Mouse (Mus musculus) testis, adult 2 months (tissue): ENCODE data around the gene Cyp39a1. TPM values are rescaled to one million over a fixed set of nuclear protein-coding genes. Genes with fewer than 3 reads are reported as not detected.

ENCODE experiments used
- H3K27ac ChIP-seq: fragments of 200-500 bp; 2 replicates; pipeline ENCODE4 v1.5.1; 2012; ENCODE audit warnings: low read depth, low read length; ENCODE audit not compliant: control insufficient read depth, insufficient read depth
- H3K27me3 ChIP-seq: fragments of 200-500 bp; 2 replicates; pipeline ENCODE4 v1.6.1; 2012; ENCODE audit warnings: mild to moderate bottlenecking, low read length, moderate library complexity; ENCODE audit not compliant: control insufficient read depth, insufficient read depth
- H3K36me3 ChIP-seq: fragments of 200-500 bp; 2 replicates; pipeline ENCODE4 v1.6.1; 2012; ENCODE audit warnings: mild to moderate bottlenecking, low read length; ENCODE audit not compliant: control insufficient read depth, insufficient read depth
- H3K4me1 ChIP-seq: fragments of 200-500 bp; 2 replicates; pipeline ENCODE4 v1.6.1; 2012; ENCODE audit warnings: low read length; ENCODE audit not compliant: control insufficient read depth, insufficient read depth
- H3K4me3 ChIP-seq: fragments of 200-500 bp; 2 replicates; pipeline ENCODE4 v1.5.1; 2012; ENCODE audit warnings: low read depth, mild to moderate bottlenecking, low read length, moderate library complexity, mixed read lengths; ENCODE audit not compliant: control insufficient read depth
- CTCF ChIP-seq: fragments of 200-500 bp; IDR thresholded peaks from 2 replicates; pipeline ENCODE4 v1.5.1; 2012; ENCODE audit warnings: low read depth, mild to moderate bottlenecking, inconsistent platforms, low read length, moderate library complexity; ENCODE audit not compliant: control insufficient read depth, insufficient read depth, insufficient replicate concordance
- POLR2A ChIP-seq: fragments of 200-500 bp; IDR thresholded peaks from 2 replicates; pipeline ENCODE4 v1.6.1; 2012; ENCODE audit warnings: low read depth, mild to moderate bottlenecking, inconsistent platforms, low read length, moderate library complexity; ENCODE audit not compliant: control insufficient read depth
- polyA plus RNA-seq: library from polyadenylated mRNA; depleted of rRNA; stranded (reverse); fragments of >200 nt; gene quantifications from 2 replicates; pipeline ENCODE4 v1.2.3, GENCODE M21; 2012

Cyp39a1 gene
- polyA plus RNA-seq, 1 experiment: 2.8 TPM

GRCm38 (mm10) chr17:43684086-43684485 lies 16.9 kb downstream of the Cyp39a1 start:
- Histone ChIP-seq H3K27me3 (no peaks in the 10 kb centered on the region), H3K36me3 (no peaks in the 10 kb centered on the region)

GRCm38 (mm10) chr17:43684638-43685037 lies 17.4 kb downstream of the Cyp39a1 start:
- H3K27ac ChIP-seq: no peak overlapping the region
- no peak for TF ChIP-seq CTCF
- no peak for TF ChIP-seq POLR2A
- H3K4me1 ChIP-seq: no peaks in the 10 kb centered on the region
- no peak overlapping the region for H3K4me3 ChIP-seq
- H3K36me3 ChIP-seq: no peaks in the 10 kb centered on the region
- H3K27me3 ChIP-seq: no peaks in the 10 kb centered on the region

More at GRCm38 (mm10) chr17:43684086-43684485, 16.9 kb downstream of the Cyp39a1 start:
- TF ChIP-seq CTCF (no peak), POLR2A (no peak)
- Histone ChIP-seq H3K4me1 (no peaks in the 10 kb centered on the region), H3K4me3 (no peak overlapping the region), H3K27ac (no peak overlapping the region)

- TF ChIP-seq CTCF (no peak), POLR2A (no peak)
- Histone ChIP-seq H3K27me3 (no peaks in the 10 kb centered on the region), H3K4me1 (no peaks in the 10 kb centered on the region), H3K27ac (no peak overlapping the region), H3K4me3 (no peak overlapping the region), H3K36me3 (no peaks in the 10 kb centered on the region)
Observed at GRCm38 (mm10) chr17:43689591-43689990, 22.4 kb downstream of the Cyp39a1 start.

- no peaks in the 10 kb centered on the region for H3K27me3 ChIP-seq
- peak overlapping the region; percentile 19; the same call in 1 of the 2 replicates for H3K4me3 ChIP-seq
- H3K4me1 ChIP-seq: peaks cover 4% of the 10 kb centered on the region; the same call in 1 of the 2 replicates
- TF ChIP-seq CTCF (peak; percentile 82), POLR2A (no peak)
- no peak overlapping the region for H3K27ac ChIP-seq
- no peaks in the 10 kb centered on the region for H3K36me3 ChIP-seq
Observed at GRCm38 (mm10) chr17:43698997-43699649, 31.9 kb downstream of the Cyp39a1 start.

- TF ChIP-seq CTCF (peak; percentile 51; the same call in 1 of the 2 replicates), POLR2A (no peak)
Observed at GRCm38 (mm10) chr17:43701060-43701459, 33.8 kb downstream of the Cyp39a1 start.

GRCm38 (mm10) chr17:43704216-43704930 lies 37.1 kb downstream of the Cyp39a1 start:
- Histone ChIP-seq H3K4me1 (no peaks in the 10 kb centered on the region), H3K4me3 (no peak overlapping the region), H3K36me3 (no peaks in the 10 kb centered on the region), H3K27me3 (no peaks in the 10 kb centered on the region), H3K27ac (no peak overlapping the region)
- TF ChIP-seq POLR2A (no peak), CTCF (no peak)

More at GRCm38 (mm10) chr17:43701060-43701459, 33.8 kb downstream of the Cyp39a1 start:
- Histone ChIP-seq H3K27ac (no peak overlapping the region), H3K36me3 (no peaks in the 10 kb centered on the region), H3K27me3 (no peaks in the 10 kb centered on the region), H3K4me1 (peaks cover 4% of the 10 kb centered on the region; the same call in 1 of the 2 replicates), H3K4me3 (no peak overlapping the region)

- TF ChIP-seq CTCF (no peak), POLR2A (no peak)
- Histone ChIP-seq H3K4me1 (no peaks in the 10 kb centered on the region), H3K4me3 (no peak overlapping the region)
Observed at GRCm38 (mm10) chr17:43706749-43707148, 39.5 kb downstream of the Cyp39a1 start.

More at GRCm38 (mm10) chr17:43706749-43707148, 39.5 kb downstream of the Cyp39a1 start:
- Histone ChIP-seq H3K27ac (no peak overlapping the region), H3K36me3 (no peaks in the 10 kb centered on the region), H3K27me3 (no peaks in the 10 kb centered on the region)
